Mouse (Mus musculus): Measurements from ENCODE around the gene Csf2rb.
"Not testable (repeated sequence)": the region's sequence is repeated elsewhere in the genome, so short reads cannot be mapped to it uniquely, and the experiment has no call there.

- TF ChIP-seq CTCF (IDR thresholded peaks at IDR 0.05; ENCODE audit: low read depth, low read length); GATA1 (IDR thresholded peaks at IDR 0.05; ENCODE audit: borderline replicate concordance, low read length); POLR2AphosphoS5 (IDR thresholded peaks at IDR 0.05; ENCODE audit: insufficient replicate concordance, low read depth, low read length); TAL1 (conservative IDR thresholded peaks at IDR 0.05; ENCODE audit: low read depth, low read length): not testable (repeated sequence)
These were observed 15.4 kb downstream of the Csf2rb start for GRCm38 (mm10) chr15:78340919-78341318.

Measured in G1E (cell line).